Mouse (Mus musculus) inflammation-experienced regulatory T-cells, adult 6 months (primary cell): ENCODE measurements around the gene Gcnt1. TPM values are rescaled to one million over a fixed set of nuclear protein-coding genes. Genes with fewer than 3 reads are reported as not detected.
A peak's percentile ranks its signal among the peaks of the same experiment; 100 is the strongest.

Experiments
- ATAC-seq: one replicate; pipeline ENCODE4 v1.8.0; 2017
- polyA plus RNA-seq, 3 experiments: library from polyadenylated mRNA; unstranded; fragments of 100-300 nt; shearing (Covaris generic); gene quantifications; one replicate each; pipeline ENCODE4 v1.2.1; 2017

Gene Gcnt1
- polyA plus RNA-seq, 3 experiments from 2014 or later = 6.9 to 9.2 (median 7.5) TPM

- ATAC-seq = no peak
These were observed 48.9 kb downstream of the Gcnt1 start for GRCm38 (mm10) chr19:17323689-17324241.

GRCm38 (mm10) chr19:17323006-17323688 lies 49.5 kb downstream of the Gcnt1 start:
- ATAC-seq = no peak

- no peak for ATAC-seq
These were observed 52.9 kb downstream of the Gcnt1 start for GRCm38 (mm10) chr19:17319770-17320169.

DNA sequence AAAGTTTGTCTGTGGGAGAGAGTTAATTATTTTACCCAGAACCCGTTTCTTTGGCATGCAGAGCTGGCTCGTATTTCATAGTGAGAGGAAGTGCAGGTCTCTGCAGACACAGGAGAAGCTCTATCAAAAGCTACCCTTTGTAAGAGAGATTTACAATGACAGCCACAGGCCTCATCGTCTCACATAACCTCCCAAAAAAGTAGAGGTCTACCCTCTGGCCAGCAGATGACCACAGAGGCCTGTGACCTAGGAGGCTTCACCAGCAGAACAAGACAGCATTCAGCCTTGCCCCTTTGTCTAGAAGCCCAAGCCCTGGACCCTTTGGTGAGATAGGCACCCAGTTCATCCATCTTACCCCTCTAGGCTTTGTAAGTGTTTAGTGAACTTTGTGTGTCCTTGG lies 53.9 kb downstream of the Gcnt1 start:
- no peak for ATAC-seq

GRCm38 (mm10) chr19:17316311-17317003 lies 56.2 kb downstream of the Gcnt1 start:
- ATAC-seq = no peak

DNA sequence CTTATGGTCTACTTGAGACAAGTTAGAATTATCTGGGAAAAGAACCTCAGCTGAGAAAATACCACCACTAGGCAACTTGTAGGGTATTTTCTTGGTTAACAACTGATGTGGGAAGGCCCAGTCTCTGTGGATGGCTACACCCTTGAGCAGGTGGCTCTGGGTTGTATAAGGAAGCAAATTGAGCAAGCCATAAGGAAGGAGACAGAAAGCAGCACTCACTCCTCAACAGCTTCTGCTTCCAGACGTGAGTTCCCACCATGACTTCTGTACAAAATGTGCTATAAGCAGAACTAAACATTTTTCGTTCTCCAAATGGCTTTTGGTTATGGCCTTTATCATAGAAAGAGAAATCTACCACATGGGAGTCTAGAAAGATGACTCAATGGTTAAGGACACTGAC lies 58.2 kb downstream of the Gcnt1 start:
- no peak for ATAC-seq

- ATAC-seq = no peak
These were observed 58.9 kb downstream of the Gcnt1 start for GRCm38 (mm10) chr19:17313766-17314165.

GRCm38 (mm10) chr19:17312671-17313180 lies 59.9 kb downstream of the Gcnt1 start:
- ATAC-seq = no peak

DNA sequence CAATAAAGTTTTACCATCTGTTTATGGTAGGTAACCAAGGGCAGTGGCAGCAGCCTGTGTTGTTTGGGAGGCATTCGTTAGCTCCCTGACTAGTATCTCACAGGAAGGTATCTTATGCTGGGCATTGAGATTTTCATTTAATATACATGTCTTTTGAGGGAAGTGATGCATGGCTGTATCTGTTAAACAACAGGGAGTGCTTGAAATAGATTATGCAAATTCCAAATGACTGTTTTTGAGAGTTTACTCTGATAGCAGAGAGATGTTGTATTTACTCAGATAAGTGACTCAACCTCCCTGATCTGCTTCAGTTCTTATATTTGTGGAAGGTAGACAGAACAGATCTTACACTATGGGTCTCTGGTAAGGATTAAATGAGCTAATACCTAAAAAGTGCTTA lies 61.1 kb downstream of the Gcnt1 start:
- no peak for ATAC-seq

GRCm38 (mm10) chr19:17311031-17311430 lies 61.6 kb downstream of the Gcnt1 start:
- no peak for ATAC-seq

- ATAC-seq = no peak
These were observed 76.6 kb downstream of the Gcnt1 start for GRCm38 (mm10) chr19:17296081-17296480.

DNA sequence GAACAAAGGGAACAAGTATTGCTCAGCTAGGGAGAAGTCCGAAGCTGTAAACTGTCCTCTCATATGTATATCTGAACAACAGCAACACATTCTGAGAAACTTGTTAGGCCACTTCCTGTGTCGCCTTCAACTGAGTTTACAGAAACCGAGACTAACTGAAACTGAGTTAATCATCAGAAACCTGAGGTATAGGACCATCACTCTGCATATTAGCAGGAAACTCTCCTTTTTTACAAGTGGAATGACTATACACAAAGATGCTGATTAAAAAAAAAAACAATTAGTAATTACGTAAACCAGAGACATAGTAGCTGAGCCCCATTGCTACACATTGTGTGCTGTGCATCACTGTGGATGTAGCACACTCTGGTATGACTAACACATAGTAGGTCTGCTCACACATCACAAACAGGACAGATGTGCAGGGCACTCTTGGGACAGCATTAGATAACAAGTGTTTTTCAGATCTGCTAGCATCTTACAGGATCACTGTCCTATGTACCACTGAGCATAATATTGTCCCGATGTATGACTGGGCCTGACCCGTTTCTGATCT lies 77.4 kb downstream of the Gcnt1 start:
- peak; percentile 46 for ATAC-seq

GRCm38 (mm10) chr19:17294136-17294535 lies 78.5 kb downstream of the Gcnt1 start:
- ATAC-seq = no peak

DNA sequence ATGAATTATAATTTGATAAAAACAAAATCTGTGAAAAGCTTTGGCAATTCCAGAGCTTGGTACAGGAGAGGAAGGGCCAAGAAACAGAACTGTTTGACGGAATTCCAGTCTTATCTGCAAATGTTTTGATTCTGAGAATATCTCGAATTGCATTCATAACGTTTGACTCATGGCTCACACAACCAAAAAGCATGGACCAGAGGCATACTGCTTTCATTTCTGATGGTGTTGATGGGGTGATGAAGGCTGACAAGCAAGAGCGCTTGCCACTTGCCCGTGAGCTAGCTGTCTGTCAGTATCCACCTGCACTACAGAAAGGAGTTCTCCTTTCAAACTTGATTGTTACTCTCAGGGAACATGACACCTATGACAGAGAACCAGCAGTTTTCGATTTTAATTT lies 83.1 kb downstream of the Gcnt1 start:
- ATAC-seq = no peak

GRCm38 (mm10) chr19:17286004-17286403 lies 86.6 kb downstream of the Gcnt1 start:
- no peak for ATAC-seq

DNA sequence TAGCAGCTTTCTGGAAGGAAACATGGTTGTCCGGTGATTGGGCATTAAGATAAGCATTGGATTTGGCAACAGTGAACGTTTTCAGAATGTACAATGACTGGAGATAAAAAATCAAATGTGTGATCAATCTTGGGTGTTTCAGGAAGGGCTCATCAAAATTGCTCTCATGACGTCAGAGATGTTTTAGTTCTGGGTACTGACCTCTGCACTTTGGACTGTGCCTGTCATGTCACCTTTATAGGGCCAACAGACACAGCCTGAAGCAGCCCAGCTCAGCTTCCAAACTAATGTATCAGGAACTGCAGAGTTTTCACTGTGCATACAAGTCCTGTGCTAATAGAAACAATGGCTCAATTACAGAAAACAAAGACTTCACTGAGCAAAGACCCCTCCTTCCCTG lies 89.3 kb downstream of the Gcnt1 start:
- ATAC-seq = no peak

GRCm38 (mm10) chr19:17278381-17279051 lies 94.1 kb downstream of the Gcnt1 start:
- no peak for ATAC-seq

Other genes starting within 250 kb of the Gcnt1 start
- gene Rfk, start 21.2 kb upstream of the Gcnt1 start, polyA plus RNA-seq = 10 to 100 TPM; 13.5 to 29.9 (median 20.3) TPM